Mouse (Mus musculus) adrenal gland, adult 8-10 months (tissue): ENCODE data around the gene Krtap29-1. TPM values are rescaled to one million over a fixed set of nuclear protein-coding genes. Genes with fewer than 3 reads are reported as not detected.

Experiments used
- DNase-seq: peaks from one replicate; pipeline ENCODE4 v3.0.0; 2022
- total RNA-seq, 4 experiments: library from RNA; stranded (reverse); gene quantifications; 2 replicates each; pipeline ENCODE4 v1.2.4; 2022

The Krtap29-1 gene
- total RNA-seq, 4 experiments from 2014 or later: not detected

- no peak for DNase-seq
Observed at GRCm38 (mm10) chr11:99937751-99938264, 41.0 kb downstream of the Krtap29-1 start.

- no peak for DNase-seq
Observed at GRCm38 (mm10) chr11:99935991-99936390, 42.9 kb downstream of the Krtap29-1 start, which contains the start of gene Krtap31-2. Gene Krtap31-2 (plus strand): TSS chr11:99936291.

Other genes starting within 250 kb of the Krtap29-1 start
- gene Gm14180, start 244.8 kb downstream of the Krtap29-1 start, total RNA-seq: not detected
- not detected for gene Gm11595, start 206.1 kb downstream of the Krtap29-1 start, total RNA-seq
- gene Krtap4-8, start 198.3 kb downstream of the Krtap29-1 start, total RNA-seq: not detected
- not detected for gene Krtap4-9, start 193.9 kb downstream of the Krtap29-1 start, total RNA-seq
- not detected for gene Gm11596, start 185.6 kb downstream of the Krtap29-1 start, total RNA-seq
- not detected for gene Gm11569, start 180.1 kb downstream of the Krtap29-1 start, total RNA-seq
- gene Gm11554, start 174.6 kb downstream of the Krtap29-1 start, total RNA-seq: not detected
- gene Krtap4-13, start 169.2 kb downstream of the Krtap29-1 start, total RNA-seq: not detected
- gene Gm11564, start 163.4 kb downstream of the Krtap29-1 start, total RNA-seq: not detected
- gene 2300003K06Rik, start 141.0 kb downstream of the Krtap29-1 start, total RNA-seq: not detected
- not detected for gene Krtap4-16, start 127.4 kb downstream of the Krtap29-1 start, total RNA-seq
- not detected for gene Gm11568, start 121.1 kb downstream of the Krtap29-1 start, total RNA-seq
- gene Gm11559, start 114.6 kb downstream of the Krtap29-1 start, total RNA-seq: not detected
- gene Krtap9-1, start 105.7 kb downstream of the Krtap29-1 start, total RNA-seq: not detected
- not detected for gene Gm11567, start 99.9 kb downstream of the Krtap29-1 start, total RNA-seq
- not detected for gene Krtap31-1, start 71.1 kb downstream of the Krtap29-1 start, total RNA-seq
- gene Gm11565, start 64.3 kb downstream of the Krtap29-1 start, total RNA-seq: not detected
- gene Krtap31-2, start 42.8 kb downstream of the Krtap29-1 start, total RNA-seq: not detected
- gene Krtap9-5, start 30.6 kb downstream of the Krtap29-1 start, total RNA-seq: not detected
- gene Krtap16-1, start 7.5 kb upstream of the Krtap29-1 start, total RNA-seq: not detected
- not detected for gene Krtap17-1, start 14.9 kb upstream of the Krtap29-1 start, total RNA-seq
- not detected for gene Krt33a, start 37.2 kb upstream of the Krtap29-1 start, total RNA-seq
- gene Krt33b, start 50.8 kb upstream of the Krtap29-1 start, total RNA-seq: not detected
- gene Krt34, start 62.5 kb upstream of the Krtap29-1 start, total RNA-seq: not detected
- gene Krt31, start 71.5 kb upstream of the Krtap29-1 start, total RNA-seq: not detected
- not detected for gene Krt32, start 109.2 kb upstream of the Krtap29-1 start, total RNA-seq
- not detected for gene Krt35, start 117.2 kb upstream of the Krtap29-1 start, total RNA-seq
- gene Krt36, start 126.6 kb upstream of the Krtap29-1 start, total RNA-seq: under 1 TPM in 2 of 4 experiments, not detected in 2; 0.31 to 0.40 TPM
- not detected for gene Krt13, start 142.5 kb upstream of the Krtap29-1 start, total RNA-seq
- not detected for gene Krt15, start 156.9 kb upstream of the Krtap29-1 start, total RNA-seq
- 1 to 10 TPM; 1.3 to 4.2 (median 3.7) TPM for gene Krt19, start 169.6 kb upstream of the Krtap29-1 start, total RNA-seq
- under 1 TPM in 1 of 4 experiments, not detected in 3; 0.11 TPM for gene Krt9, start 214.2 kb upstream of the Krtap29-1 start, total RNA-seq
- gene Krt14, start 228.5 kb upstream of the Krtap29-1 start, total RNA-seq: under 1 TPM in 2 of 4 experiments, not detected in 2; 0.22 to 0.27 TPM